Mouse (Mus musculus): ENCODE measurements around the gene Cdk19. TPM values are rescaled to one million over a fixed set of nuclear protein-coding genes. Genes with fewer than 3 reads are reported as not detected.
"Not testable (repeated sequence)": the region's sequence is repeated elsewhere in the genome, so short reads cannot be mapped to it uniquely, and the experiment has no call there.

Cdk19 gene
- polyA plus RNA-seq, 1 experiment from 2014 or later: 12.0 TPM

DNA sequence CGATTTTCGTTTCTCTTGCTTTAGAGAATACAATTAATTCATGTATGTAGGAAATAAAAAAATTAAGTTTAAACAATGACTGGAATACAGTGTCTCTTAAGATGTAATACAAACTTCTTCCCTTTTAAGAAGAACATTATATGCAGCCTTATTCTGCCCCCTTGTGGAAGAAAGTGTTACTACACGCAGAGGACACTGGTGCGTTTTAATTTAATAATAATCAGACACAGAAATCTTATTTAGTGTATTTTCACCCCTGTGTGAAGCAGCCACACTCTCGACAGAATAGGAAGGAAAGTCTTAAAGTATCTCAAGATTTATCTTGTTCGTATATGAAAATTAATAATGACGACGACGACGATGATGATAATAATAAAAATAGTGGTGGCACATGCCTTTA lies 185.6 kb downstream of the Cdk19 start:
- Histone ChIP-seq H3K4me1 (peaks cover 15% of the 10 kb centered on the region), H3K9me3 (no peaks in the 10 kb centered on the region), H3K36me3 (no peaks in the 10 kb centered on the region), H3K4me2 (replicated peaks) (no peak overlapping the region), H3K9ac (replicated peaks) (no peak overlapping the region), H3K4me3 (no peak overlapping the region), H3K27ac (replicated peaks) (no peak overlapping the region), H3K27me3 (no peaks in the 10 kb centered on the region; the same call in 1 of the 2 replicates)
- WGBS: 28% methylated on average over 10 of the region's 10 CpGs
- no peak for ATAC-seq (ENCODE audit: low FRiP score, low read depth)

DNA sequence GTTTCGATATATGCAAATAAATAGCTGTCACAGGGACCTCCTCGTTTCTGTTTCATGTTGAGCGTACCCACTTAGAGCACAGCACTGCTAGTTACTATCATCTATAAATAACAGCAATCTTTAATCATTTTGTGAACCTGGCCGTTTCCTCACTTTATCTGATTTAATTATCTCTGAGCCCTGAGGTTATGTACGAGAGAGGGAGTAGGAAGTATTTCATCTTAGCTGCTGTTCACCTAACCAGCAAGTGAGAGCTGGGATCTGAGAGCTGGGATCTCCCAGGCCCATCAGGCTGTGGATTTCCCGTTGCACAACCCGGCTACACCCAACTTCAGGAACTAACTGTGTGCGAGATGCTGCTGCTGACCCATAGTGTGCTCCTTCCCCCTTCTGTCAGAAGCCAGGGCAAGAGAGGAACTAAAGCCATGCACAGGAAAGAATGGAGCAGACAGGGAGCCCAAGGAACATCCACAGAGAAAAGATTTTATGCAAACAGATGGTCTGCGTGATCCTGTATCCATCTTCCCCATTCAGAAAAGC lies 186.3 kb downstream of the Cdk19 start:
- H3K9ac ChIP-seq (replicated peaks): no peak overlapping the region

GRCm38 (mm10) chr10:40526301-40526761 lies 187.0 kb downstream of the Cdk19 start:
- Histone ChIP-seq H3K9ac (replicated peaks) (0 out of 2 replicates have a peak overlapping the region, but pooled peaks have one; percentile 16), H3K4me1 (peaks cover 11% of the 10 kb centered on the region), H3K36me3 (no peaks in the 10 kb centered on the region), H3K9me3 (no peaks in the 10 kb centered on the region), H3K27me3 (no peaks in the 10 kb centered on the region; the same call in 1 of the 2 replicates), H3K27ac (replicated peaks) (no peak overlapping the region), H3K4me2 (replicated peaks) (no peak overlapping the region), H3K4me3 (no peak overlapping the region)
- ATAC-seq (ENCODE audit: low FRiP score, low read depth): no peak
- 88% methylated on average over 8 of the region's 8 CpGs for WGBS

More for the DNA sequence above, 186.3 kb downstream of the Cdk19 start:
- Histone ChIP-seq H3K36me3 (no peaks in the 10 kb centered on the region), H3K4me1 (peaks cover 15% of the 10 kb centered on the region), H3K9me3 (no peaks in the 10 kb centered on the region), H3K27me3 (no peaks in the 10 kb centered on the region; the same call in 1 of the 2 replicates), H3K27ac (replicated peaks) (no peak overlapping the region), H3K4me2 (replicated peaks) (no peak overlapping the region), H3K4me3 (no peak overlapping the region)
- 70% methylated on average over 9 of the region's 9 CpGs for WGBS
- ATAC-seq (ENCODE audit: low FRiP score, low read depth): no peak

GRCm38 (mm10) chr10:40526986-40527385 lies 187.6 kb downstream of the Cdk19 start:
- Histone ChIP-seq H3K27ac (replicated peaks) (no peak overlapping the region), H3K9ac (replicated peaks) (no peak overlapping the region), H3K4me2 (replicated peaks) (no peak overlapping the region), H3K36me3 (no peaks in the 10 kb centered on the region), H3K4me3 (no peak overlapping the region), H3K27me3 (no peaks in the 10 kb centered on the region; the same call in 1 of the 2 replicates), H3K4me1 (peaks cover 4% of the 10 kb centered on the region), H3K9me3 (no peaks in the 10 kb centered on the region)
- 85% methylated on average over 3 of the region's 3 CpGs for WGBS
- ATAC-seq (ENCODE audit: low FRiP score, low read depth): no peak

GRCm38 (mm10) chr10:40527573-40527972 lies 188.2 kb downstream of the Cdk19 start:
- ATAC-seq (ENCODE audit: low FRiP score, low read depth): no peak
- Histone ChIP-seq H3K36me3 (no peaks in the 10 kb centered on the region), H3K4me1 (peaks cover 2% of the 10 kb centered on the region; the same call in 1 of the 2 replicates), H3K4me2 (replicated peaks) (no peak overlapping the region), H3K9ac (replicated peaks) (no peak overlapping the region), H3K27ac (replicated peaks) (no peak overlapping the region), H3K27me3 (no peaks in the 10 kb centered on the region; the same call in 1 of the 2 replicates), H3K9me3 (no peaks in the 10 kb centered on the region), H3K4me3 (no peak overlapping the region)
- WGBS: 69% methylated on average over 8 of the region's 8 CpGs

GRCm38 (mm10) chr10:40528668-40529067 lies 189.3 kb downstream of the Cdk19 start:
- H3K36me3 ChIP-seq: no peaks in the 10 kb centered on the region
- H3K4me3 ChIP-seq: no peak overlapping the region
- no peak overlapping the region for H3K4me2 ChIP-seq (replicated peaks)
- 54% methylated on average over 8 of the region's 10 CpGs for WGBS
- no peaks in the 10 kb centered on the region for H3K4me1 ChIP-seq
- no peak for ATAC-seq (ENCODE audit: low FRiP score, low read depth)
- H3K27me3 ChIP-seq: no peaks in the 10 kb centered on the region; the same call in 1 of the 2 replicates
- no peak overlapping the region for H3K27ac ChIP-seq (replicated peaks)
- H3K9ac ChIP-seq (replicated peaks): no peak overlapping the region
- H3K9me3 ChIP-seq: 0 out of 2 replicates have a peak, but pooled peaks cover 3% of the 10 kb centered on the region

- no peak overlapping the region for H3K4me2 ChIP-seq (replicated peaks)
- H3K36me3 ChIP-seq: no peaks in the 10 kb centered on the region
- 0 out of 2 replicates have a peak, but pooled peaks cover 3% of the 10 kb centered on the region for H3K9me3 ChIP-seq
- H3K9ac ChIP-seq (replicated peaks): no peak overlapping the region
- H3K27me3 ChIP-seq: no peaks in the 10 kb centered on the region; the same call in 1 of the 2 replicates
- WGBS: 64% methylated on average over 6 of the region's 6 CpGs
- H3K4me1 ChIP-seq: no peaks in the 10 kb centered on the region
- no peak overlapping the region for H3K27ac ChIP-seq (replicated peaks)
- ATAC-seq (ENCODE audit: low FRiP score, low read depth): no peak
- H3K4me3 ChIP-seq: no peak overlapping the region
Observed at GRCm38 (mm10) chr10:40529617-40530016, 190.3 kb downstream of the Cdk19 start.

DNA sequence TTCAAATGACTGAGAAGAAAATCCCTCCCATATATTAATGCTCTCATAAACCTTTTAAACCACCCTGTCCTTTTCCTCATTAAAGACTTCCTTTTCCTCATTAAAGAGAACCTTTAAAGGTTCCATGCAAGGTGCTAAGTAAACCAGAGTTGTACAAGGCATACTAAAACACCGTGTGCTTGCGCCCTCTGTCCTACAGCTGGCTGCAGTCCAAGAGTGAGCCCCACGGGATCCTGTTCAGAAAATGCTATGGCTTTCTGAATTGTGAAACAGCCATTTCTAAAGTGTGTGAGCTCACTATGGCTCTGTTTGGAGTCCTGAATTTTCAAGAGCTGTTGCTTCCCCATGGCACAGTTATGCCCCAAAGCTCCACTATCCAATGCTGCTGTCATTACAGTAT lies 191.3 kb downstream of the Cdk19 start:
- Histone ChIP-seq H3K4me2 (replicated peaks) (no peak overlapping the region), H3K9me3 (0 out of 2 replicates have a peak, but pooled peaks cover 3% of the 10 kb centered on the region), H3K9ac (replicated peaks) (no peak overlapping the region), H3K36me3 (no peaks in the 10 kb centered on the region), H3K27me3 (no peaks in the 10 kb centered on the region; the same call in 1 of the 2 replicates), H3K4me1 (no peaks in the 10 kb centered on the region), H3K4me3 (no peak overlapping the region), H3K27ac (replicated peaks) (no peak overlapping the region)
- 86% methylated on average over 3 of the region's 3 CpGs for WGBS
- ATAC-seq (ENCODE audit: low FRiP score, low read depth): no peak

GRCm38 (mm10) chr10:40532586-40532985 lies 193.2 kb downstream of the Cdk19 start:
- not testable (repeated sequence) for H3K4me3 ChIP-seq; H3K27me3 ChIP-seq; H3K27ac ChIP-seq (replicated peaks); H3K9me3 ChIP-seq; H3K36me3 ChIP-seq; ATAC-seq (ENCODE audit: low FRiP score, low read depth); H3K4me1 ChIP-seq; H3K4me2 ChIP-seq (replicated peaks); H3K9ac ChIP-seq (replicated peaks)
- WGBS: 89% methylated on average over 4 of the region's 4 CpGs

Other genes starting within 250 kb of the Cdk19 start
- 4.3 and 5.8 TPM in 2 replicates for gene Slc16a10, start 197.3 kb upstream of the Cdk19 start, polyA plus RNA-seq (2016; fragmentation: Nextera tagmentation; extraction: Ambion mirVana)
- 69.5 and 71.3 TPM in 2 replicates for gene Rpf2, start 92.5 kb upstream of the Cdk19 start, polyA plus RNA-seq (2016; fragmentation: Nextera tagmentation; extraction: Ambion mirVana)
- gene Gtf3c6, start 81.5 kb upstream of the Cdk19 start, polyA plus RNA-seq (2016; fragmentation: Nextera tagmentation; extraction: Ambion mirVana): 123 and 127 TPM in 2 replicates
- 59.8 TPM in 2 replicates for gene Amd1, start 37.4 kb upstream of the Cdk19 start, polyA plus RNA-seq (2016; fragmentation: Nextera tagmentation; extraction: Ambion mirVana)
- gene Slc22a16, start 230.8 kb downstream of the Cdk19 start, polyA plus RNA-seq (2016; fragmentation: Nextera tagmentation; extraction: Ambion mirVana): not detected in 2 replicates